Mouse (Mus musculus) adrenal gland, postnatal 14 days (tissue): Measurements from ENCODE around the gene Ptprk. TPM values are rescaled to one million over a fixed set of nuclear protein-coding genes. Genes with fewer than 3 reads are reported as not detected.

Source experiments
- DNase-seq: peaks from one replicate; pipeline ENCODE4 v3.0.0; 2021; ENCODE audit warnings: mixed read lengths
- total RNA-seq: library from RNA; stranded (reverse); gene quantifications from 2 replicates; pipeline ENCODE4 v1.2.3, GENCODE M21; 2021

Gene Ptprk
- total RNA-seq, 1 experiment from 2014 or later, result 23.3 TPM

DNA sequence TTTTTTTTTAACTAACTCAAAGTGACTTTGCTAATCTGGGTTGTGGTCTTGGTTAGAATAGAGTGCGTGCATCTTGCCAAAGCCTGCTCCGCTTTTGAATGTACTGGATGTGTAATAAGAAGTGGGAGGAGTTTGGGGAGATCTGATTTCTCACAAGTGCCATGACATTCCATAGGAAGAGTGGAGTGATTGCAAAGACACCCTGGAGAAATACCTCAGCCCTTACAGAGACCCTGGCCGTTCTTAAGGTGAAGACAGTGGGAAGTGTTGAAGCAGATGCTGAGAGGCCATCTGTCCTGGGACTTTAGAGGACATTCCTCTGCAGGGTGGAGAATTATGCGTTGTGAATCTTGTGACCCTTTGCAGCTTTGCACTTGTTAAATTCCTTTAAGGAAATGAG lies 110.7 kb downstream of the Ptprk start:
- no peak for DNase-seq

DNA sequence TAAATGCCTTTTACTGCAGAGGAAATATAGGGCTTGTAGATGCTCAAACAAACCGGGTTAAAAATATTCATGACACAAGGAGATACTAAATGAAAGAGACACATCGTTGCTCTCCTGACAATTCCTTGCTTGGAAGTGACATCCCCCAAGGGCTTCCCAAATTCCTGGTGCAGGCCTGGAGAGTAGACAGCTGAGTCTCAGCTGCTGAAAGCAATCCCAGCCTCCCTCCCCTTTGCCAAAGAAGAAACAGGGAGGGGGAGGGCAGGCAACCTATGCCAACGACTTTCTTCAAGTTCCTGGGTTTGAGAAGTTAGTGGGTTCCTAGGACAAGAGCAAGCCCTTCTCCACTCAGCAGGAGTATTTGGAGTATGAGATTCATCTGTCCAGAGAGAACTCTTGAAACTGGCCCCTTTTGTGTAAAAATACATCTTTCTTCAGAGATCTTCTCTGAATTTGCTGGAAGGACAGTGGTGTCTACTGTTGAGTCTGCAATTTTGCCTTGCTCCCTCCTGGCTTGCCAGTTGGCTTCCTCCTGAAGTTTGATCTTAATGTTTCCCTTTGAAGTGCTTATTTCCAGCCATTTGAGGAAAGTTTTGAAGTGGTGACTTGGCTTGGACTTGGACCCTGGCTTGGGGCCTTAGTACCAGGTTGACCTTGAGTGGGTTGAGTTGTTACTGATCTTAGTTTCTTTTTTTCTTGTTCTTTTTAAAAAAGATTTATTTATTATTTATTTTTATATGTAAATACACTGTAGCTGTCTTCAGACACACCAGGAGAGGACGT lies 111.6 kb downstream of the Ptprk start:
- DNase-seq, result peak; percentile 12

DNA sequence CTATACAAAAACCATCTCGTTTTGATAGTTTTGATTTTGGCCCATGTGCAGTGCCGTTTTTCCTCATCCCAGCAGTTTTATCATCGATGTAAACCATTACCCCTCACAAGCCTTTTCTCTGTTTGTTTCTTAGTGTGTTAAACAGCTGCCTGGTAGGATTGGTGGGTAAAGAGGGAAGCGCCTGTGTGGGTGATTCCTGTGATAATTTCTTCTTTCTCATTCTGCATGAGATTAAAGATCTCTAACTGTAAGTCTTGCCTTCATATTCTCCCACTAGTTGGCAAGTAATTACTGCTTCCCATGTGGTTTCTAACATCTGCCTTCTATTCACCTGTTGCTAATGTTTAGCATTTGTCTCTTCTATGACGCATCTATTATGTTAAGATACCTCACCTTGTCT lies 116.8 kb downstream of the Ptprk start:
- no peak for DNase-seq

DNA sequence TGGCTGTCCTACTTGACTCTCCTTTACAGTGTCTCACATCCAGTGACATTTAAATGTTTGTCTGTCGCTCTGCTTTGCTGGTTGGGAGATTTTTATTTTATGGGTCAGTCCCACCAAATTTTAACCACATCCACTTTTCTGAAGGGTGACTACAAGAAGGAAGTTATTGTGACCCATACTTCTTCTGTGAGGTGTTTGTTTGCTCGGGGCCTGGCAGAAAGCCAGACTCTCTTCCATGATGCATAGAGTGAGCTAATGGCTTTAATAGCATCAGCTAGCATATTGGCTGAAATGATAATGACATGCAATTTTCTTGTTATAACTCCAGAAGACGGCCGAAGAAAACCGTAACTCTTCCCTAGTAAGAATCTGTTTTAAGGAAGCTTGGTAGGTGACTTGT lies 119.0 kb downstream of the Ptprk start:
- DNase-seq, result no peak

- no peak for DNase-seq
These were observed 126.0 kb downstream of the Ptprk start for GRCm38 (mm10) chr10:28200609-28201008.

GRCm38 (mm10) chr10:28209394-28209793 lies 134.8 kb downstream of the Ptprk start:
- DNase-seq, result no peak

GRCm38 (mm10) chr10:28212083-28212482 lies 137.5 kb downstream of the Ptprk start:
- no peak for DNase-seq

- no peak for DNase-seq
These were observed 140.5 kb downstream of the Ptprk start for GRCm38 (mm10) chr10:28215153-28215552.

DNA sequence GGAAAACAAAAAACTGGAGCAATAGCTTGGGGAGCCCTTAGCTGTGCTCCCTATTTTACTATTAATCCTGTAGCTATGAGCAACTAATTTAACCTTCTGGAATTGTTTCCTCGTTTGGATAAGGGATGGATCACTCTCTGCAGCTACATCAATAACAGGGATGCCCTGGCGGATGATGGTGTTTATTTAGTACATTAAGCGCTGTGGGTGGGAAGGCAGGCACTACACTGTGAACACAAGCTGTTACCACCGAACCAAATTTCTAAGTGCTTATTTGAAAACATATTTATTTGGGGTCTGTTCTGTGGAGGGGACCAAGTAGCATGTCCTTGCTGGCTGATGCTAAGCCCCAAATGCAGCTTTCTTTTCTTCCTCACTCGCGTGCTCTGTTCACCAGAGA lies 149.0 kb downstream of the Ptprk start:
- no peak for DNase-seq

- DNase-seq, result no peak
These were observed 149.8 kb downstream of the Ptprk start for GRCm38 (mm10) chr10:28224376-28224775.

DNA sequence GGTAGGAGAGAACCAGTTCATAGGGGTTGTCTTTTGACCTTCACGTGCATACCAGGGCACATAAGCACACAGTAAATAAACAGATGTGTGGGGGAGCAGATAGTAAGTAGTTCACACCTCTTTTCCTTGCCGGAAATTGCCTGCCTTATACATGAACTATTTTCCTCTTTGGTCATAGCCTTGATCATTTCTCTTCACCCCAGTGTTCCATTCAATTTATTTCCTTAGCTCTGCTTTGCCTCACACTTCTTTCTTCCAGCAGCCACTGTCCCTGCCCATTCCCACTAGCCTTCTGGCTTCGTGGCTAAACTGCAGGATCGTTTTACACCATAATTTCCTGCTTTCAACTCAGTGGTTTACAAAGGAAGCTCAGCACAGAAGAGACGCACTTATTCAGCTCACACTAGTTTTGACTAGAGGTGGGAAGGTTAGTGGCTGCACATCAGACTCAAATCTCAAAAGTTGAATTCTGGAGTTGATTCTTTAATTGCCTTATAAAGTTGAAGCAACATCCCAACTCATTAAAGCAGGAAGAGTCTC lies 151.0 kb downstream of the Ptprk start:
- DNase-seq, result no peak

DNA sequence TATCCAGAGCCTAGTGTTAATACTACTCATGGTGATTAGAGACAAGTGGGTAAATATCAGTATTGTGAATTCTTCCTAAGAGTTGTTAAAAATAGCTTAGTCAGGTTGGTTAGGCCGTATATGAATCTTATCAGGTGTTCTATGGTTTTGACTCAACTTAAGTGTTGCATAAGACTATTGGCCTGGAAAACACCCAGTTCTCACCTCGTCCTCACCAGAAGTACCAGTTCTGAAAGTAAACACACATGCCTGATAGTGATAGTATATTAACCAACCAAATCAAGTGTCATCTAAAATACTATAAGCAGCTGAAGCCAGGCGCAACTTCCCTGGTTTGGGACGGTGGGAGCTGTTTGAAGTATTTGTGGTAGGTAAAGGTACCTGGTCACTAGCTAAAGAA lies 153.1 kb downstream of the Ptprk start:
- no peak for DNase-seq

DNA sequence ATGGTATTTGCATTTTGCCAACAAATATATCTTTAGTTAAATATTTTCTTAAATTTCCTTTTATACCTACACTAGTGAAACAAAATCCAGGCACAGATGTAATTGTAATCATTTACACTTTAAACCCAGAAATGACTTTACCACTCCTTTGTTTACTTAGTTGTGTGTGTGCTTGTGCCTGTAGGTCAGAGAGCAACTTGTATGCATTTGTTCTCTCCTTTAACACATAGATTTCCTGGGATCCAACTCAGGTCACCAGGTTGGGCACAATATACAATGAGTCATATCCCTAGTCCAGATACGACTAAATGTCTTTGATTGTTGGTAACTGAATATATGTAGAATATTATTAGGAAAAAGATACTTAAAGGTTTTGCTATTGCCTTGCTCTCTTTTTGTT lies 153.6 kb downstream of the Ptprk start:
- DNase-seq, result no peak

DNA sequence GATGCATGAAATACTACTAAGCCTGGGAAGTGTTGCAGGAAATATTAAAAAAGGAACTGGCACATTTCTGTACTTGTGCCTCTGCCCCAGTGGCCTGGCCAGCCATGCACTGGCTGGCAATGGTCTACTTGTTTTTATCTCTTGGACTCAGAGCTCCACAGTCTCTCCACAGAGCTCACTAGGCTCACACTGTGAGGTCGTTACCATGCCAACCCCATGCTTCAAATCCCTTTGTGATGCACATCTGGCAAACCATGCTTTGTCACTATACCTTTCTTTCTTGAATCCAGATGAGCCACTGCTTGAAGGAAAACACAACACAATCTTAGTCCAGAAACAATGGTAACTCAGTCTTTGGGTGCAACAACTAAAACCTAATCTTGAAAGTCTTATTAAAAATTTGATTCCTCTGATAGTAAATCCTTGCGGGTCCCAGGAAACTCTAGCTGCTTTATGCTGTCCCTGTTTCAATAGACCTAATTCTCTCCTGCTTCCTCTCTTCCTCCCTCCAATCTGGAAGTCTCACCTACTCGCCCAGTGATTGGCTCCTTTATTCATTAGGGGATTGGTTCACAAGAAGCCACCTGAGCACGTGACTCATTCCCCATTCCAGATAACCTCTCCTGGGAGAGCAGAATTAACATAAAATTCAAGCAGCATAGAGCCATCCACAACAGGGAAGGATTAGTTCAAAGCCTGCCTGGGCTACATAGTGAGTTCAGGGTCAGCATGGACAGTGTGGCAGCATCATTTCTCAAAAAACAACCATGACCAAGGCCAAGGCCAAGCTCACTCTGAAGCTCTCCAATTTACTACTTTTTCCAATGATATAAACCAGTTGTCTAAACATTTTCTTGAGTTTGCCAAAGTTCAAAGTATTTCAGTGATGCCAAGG lies 157.9 kb downstream of the Ptprk start:
- DNase-seq, result no peak

GRCm38 (mm10) chr10:28249047-28249446 lies 174.4 kb downstream of the Ptprk start:
- DNase-seq, result no peak

- no peak for DNase-seq
These were observed 176.8 kb downstream of the Ptprk start for GRCm38 (mm10) chr10:28251385-28251784.

DNA sequence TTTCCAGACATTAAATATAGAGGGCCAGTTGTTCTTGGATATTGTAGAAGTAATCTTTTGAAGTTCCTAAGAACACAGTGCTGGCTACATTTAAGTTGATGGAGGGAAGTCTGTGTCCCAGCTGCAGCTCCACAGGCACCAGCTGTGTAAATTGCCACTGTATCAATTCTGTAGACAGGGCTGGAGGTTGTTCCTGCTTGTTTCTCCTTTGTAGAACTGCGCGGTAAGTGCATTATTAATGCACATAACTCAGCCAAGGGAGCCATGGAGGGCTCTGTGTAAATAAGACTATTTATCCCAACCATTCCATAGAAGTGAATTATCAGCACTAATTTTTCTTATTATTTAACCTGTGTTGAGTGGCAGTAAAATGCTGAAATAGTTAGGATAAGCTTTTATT lies 186.0 kb downstream of the Ptprk start:
- no peak for DNase-seq

GRCm38 (mm10) chr10:28262159-28262558 lies 187.5 kb downstream of the Ptprk start:
- DNase-seq, result no peak

DNA sequence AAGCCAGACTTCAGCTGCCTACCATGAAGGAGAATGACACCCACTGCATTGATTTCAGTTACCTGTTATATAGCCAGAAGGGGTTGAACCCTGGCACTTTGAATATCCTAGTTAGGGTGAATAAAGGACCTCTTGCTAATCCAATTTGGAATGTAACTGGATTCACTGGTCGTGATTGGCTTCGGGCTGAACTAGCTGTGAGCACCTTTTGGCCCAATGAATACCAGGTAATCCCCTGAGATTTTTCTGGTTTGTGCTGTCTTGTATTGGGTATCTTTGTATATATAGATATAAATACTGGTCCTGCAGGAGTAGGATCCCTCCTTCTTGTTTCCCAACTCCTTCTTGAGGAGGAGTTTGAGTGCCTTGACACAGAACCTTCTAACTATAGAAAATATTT lies 188.9 kb downstream of the Ptprk start:
- DNase-seq, result no peak

DNA sequence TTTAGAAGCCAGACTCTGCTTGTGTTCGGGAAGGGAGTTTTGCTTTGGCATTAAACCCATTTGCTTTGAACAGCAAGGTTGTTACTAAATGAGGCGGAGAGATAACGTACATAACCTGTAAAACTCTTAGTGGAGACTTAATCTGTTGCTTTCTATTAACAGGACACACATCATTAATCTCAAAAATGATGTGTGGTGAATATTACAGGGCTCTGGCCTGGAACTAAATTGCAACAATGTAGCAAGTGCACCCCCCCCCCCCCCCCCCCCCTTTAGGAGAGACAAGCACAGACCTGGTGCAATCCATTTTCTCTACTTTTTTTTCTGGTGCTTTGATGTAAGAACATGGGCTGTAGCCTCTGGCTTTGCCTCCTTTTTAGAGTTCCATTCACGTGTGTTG lies 195.7 kb downstream of the Ptprk start:
- DNase-seq, result no peak

DNA sequence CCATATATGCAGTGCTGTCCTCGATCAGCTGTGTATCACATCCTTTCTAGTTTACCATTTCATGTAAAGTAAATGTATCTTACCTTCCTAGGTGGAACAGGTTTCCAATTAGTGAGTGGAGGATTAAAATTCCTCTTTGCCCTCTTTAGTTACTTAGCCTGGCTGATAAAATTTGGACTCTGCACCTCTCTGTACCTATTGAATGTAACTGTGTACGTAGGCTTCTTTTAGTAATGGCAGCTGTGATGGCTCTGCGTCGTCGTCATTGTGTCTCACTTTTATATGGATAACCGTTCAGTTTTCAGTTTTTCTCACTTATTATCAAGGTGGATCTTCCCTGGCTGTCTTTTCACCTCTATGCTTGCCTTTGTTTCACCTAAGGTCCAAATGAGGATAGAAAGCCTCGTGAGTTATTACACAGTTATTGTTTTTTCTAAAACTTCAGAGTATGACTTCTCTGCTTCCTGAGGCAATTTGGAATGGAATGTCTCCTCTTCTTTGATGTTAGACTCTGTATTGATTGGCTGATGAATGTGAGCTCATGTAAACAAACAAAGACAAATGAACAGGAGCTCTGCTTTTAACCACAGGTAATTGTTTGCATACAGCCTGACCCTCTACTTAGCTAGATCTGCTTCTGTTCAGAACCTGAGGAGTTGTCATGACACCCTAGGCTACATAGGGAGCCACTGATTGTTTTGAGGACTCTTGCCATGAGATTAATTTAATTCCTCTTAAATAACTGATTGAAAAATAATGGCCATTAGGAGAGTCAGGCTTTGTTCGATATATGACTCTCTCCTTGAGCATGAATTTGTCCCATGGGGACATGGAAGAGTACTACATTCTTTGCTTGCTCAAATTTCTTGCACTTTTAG lies 197.3 kb downstream of the Ptprk start:
- no peak for DNase-seq

DNA sequence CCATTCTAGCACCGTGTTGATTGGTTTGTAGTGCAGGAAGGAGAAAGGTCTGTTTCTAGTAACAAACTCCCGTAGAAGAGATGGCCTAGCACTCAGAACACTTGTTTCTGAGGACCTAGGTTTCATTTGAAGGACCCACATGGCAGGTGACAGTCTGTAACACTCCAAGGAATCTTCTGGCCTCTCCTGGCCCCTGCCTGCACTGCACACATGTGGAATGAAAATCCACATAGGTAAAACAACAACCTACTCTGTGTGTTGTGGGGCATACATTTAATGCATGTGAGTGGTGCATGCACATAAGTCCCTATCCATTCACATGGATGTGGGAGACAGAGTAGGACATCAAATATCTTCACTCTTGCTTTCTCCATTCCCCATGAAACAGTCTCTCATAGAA lies 204.1 kb downstream of the Ptprk start:
- no peak for DNase-seq
